Mouse (Mus musculus) spleen, embryonic (tissue): Measurements from ENCODE around the gene E330017A01Rik.

Experiments used
- CTCF ChIA-PET: fragments of 350-600 bp; sonication (Branson Sonifier 250); formaldehyde crosslinking; loops from one replicate; lab custom pipeline; 2022; lab: Charles Lee

E330017A01Rik gene

DNA sequence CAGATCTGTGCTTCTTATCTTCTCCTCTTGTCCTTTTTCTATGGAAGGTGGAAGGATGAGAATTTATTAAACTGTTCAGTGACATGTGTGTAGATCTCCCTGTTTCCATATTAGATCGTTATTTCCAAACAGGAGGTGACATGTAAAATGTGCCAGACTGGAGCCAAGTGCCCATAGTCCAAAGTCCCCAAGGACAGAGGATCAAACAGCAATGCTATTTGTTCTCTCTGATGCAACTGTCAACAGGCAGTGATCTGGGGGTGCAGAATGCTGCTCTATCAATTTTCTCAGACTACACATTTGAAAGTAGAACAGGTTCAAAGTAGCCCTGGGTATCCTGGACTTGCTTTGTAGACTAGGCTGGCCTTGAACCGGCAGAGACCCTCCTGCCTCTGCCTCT is 25.3 kb upstream of the E330017A01Rik start:
- CTCF ChIA-PET: no interaction called here

DNA sequence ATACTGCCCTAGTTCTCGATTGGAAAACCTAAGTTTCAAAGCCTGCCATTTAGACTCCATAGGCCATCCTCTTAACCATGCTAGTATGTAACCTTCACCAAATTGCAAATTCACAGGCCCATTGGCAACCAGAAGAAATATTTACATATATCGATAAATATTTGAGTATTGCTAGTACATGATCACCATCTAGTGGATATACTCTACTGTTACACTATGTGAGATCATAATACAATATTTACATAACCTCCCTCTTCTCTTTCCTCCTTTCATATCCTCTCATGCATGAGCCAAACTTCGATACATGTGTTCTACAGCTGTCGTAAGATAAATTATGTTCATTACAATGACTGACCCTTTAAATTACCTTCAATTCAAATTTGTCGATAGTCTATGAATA is 24.5 kb upstream of the E330017A01Rik start:
- CTCF ChIA-PET: interaction anchor here (0.6 kb wide), 2 partner anchors 56 to 90 kb away, joined by 3 to 7 read pairs; no protein-coding TSS in a partner anchor

DNA sequence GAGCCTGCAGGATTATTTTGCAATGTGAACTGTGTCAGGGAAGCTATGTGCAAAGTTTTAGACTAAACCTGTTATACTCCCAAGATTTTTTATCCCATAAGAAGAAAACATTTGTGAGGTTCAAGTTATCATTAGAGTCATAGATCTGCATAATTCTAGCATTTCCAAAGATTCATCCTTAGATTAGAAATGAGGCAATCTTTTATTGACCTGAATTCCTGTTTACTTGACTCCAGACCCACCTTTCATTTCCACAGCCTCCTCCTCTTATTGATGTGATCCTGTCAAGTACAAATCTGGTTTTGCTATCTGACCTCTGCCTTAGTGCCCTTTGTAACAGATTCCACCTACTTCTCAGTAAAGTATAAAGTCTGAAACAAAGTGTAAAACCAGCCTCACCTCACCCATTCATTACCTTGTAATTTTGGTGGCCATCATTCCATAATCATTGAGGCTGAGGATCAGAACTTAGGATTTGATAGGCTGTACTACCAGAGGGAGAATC is 23.8 kb upstream of the E330017A01Rik start:
- CTCF ChIA-PET: interaction anchor here (0.6 kb wide), 2 partner anchors 56 to 91 kb away, joined by 3 to 7 read pairs; no protein-coding TSS in a partner anchor

DNA sequence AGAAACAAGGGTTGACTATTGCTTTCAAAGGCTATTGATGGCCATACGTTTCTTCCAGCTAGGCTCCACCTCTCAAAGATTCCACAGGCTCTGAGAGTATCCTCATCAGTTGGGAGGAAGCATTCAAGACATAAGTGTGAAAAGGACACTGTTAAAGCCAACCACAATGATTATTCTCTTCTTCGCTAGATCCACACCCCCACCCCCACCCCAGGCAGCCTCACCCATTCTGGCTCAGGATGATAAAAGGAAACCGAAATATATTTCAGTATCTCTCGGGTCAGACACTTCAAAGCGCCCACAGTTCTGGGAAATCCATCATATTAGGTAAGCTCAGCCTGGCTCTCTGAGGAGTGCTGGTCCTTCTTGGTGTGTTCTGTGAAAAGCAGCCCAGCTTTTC is 23.3 kb upstream of the E330017A01Rik start:
- CTCF ChIA-PET: no interaction called here

DNA sequence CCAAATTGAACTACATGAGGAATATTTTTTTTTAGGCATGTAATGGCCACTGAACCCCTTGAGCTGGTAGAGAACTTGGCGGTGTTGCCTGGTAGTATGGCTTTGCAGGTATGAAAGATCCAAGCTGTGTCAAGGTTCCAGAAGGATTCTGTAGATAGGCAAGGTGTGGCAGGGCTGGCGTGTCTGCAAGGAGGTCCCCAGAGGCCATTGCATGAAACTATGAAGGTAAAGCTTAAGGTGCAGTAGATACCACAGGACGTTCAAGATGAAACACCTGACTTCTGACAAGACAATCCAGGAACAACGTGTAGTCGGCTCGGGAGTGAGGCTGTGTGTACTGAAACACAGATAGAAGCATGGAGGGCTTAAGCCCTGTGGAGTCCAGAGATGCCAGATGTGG is 20.1 kb upstream of the E330017A01Rik start:
- CTCF ChIA-PET: no interaction called here

DNA sequence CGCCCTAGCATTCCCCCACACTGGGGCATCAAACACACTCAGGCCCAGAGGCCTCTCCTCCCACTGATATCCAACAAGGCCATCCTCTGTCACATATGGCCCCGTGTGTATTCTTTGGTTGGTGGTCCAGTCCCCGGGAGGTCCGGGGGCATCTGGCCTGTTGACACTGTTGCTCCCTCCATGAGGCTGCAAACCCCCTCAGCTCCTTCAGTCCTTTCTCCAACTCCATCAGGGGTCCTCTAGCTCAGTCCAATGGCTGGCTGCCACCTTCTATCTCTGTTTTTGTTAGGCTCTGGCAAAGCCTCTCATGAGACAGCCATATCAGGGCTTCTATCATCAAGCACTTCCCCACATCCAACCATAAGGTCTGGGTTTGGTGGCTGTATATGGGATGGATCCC is 18.0 kb upstream of the E330017A01Rik start:
- CTCF ChIA-PET: no interaction called here

DNA sequence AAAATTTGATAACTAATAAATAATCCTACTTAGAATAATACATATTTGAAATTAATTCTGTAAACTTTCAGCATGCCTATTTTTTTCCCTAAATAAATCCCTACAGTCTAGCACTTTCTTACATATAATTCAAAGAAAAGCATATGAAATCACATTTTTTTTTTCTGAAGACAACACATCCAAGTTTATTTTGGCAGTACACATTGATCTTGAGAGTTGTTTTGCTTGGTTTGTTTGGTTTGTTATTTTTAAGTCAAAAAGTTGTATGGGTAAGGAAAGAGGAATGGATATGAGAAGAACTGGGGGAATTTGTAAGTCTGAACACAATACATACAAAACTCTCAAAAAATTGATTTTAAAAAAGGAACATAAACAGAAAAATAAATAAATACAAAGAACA is 17.2 kb upstream of the E330017A01Rik start:
- CTCF ChIA-PET: no interaction called here

DNA sequence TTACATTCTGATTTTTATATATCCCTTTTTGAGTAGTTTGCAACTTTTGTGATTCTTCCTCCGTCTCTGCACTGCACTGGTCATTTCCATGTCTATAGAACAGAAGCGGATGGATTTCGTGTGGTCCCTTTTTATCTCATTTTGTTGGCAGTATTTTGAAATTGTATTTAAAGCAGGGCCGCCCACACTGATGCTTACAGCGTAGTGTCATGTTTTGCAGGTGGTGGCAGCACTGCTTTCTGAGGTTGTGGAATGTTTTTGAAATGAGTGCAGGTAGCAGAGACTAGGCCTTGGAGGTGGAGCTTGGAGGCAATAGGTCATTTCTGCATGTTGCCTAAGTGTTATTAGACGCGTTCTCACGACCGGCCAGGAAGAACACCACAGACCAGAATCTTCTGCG is 11.4 kb upstream of the E330017A01Rik start:
- CTCF ChIA-PET: no interaction called here

DNA sequence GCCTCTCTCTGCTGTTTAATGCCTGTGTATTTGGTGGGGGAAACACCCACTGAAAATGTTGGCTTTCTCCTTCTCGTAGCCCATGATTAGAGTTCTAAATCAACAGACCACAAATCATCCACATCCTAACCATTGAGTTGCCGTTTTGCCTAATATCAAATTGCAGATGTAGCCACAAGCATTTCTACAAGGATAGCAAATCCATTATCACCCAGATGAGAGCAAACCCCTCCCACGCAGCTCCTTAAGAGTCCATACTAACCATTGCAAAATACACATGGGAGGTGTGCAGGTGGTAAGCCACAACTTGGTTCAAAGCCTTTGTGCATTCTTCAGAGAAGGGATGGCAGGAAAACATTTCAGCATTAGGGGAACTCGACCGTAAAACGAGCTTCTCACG is 523 bp downstream of the E330017A01Rik start:
- CTCF ChIA-PET: interaction anchor here (0.6 kb wide), 1 partner anchor 10 kb away, joined by 5 read pairs; no protein-coding TSS in a partner anchor

DNA sequence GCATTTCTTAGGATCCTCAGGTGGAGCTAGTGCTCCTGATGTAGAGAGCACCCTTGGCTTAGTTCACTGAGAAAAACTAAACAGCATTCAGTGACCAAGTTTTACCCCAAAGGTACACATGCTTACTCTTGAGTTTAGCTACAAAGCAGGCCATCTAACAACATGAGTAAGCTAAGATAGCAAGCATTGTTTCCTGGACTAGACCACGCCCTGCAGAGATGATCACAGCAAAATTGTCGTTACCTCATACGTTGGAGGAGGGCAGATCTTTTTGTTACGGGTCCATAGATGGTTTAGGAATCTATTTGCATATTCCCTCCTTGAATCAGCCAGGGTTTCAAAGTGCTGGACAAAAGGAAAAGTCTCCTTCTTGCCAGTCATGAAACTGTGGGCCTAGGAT is 1.1 kb downstream of the E330017A01Rik start:
- CTCF ChIA-PET: interaction anchor here (0.6 kb wide), 1 partner anchor 10 kb away, joined by 5 read pairs; no protein-coding TSS in a partner anchor

DNA sequence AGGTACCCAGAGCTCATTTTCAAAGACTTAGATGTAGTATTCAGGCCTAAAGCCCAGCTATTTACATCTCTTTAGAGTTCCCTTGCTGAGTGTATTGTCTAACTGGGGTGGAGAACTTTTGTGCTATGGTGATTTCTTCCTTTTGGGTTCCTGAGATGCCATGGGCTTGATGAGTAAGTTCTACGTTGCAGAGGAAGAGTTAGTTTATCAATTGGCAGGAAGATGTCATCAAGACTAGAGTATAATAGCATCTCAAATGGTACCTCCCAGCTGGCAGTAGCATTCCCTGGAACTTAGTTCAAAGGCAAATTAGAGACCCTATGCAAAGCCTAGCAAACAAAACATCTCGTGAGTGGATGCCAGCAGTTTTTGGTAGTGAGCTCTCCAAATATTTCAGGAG is 2.7 kb downstream of the E330017A01Rik start:
- CTCF ChIA-PET: no interaction called here

DNA sequence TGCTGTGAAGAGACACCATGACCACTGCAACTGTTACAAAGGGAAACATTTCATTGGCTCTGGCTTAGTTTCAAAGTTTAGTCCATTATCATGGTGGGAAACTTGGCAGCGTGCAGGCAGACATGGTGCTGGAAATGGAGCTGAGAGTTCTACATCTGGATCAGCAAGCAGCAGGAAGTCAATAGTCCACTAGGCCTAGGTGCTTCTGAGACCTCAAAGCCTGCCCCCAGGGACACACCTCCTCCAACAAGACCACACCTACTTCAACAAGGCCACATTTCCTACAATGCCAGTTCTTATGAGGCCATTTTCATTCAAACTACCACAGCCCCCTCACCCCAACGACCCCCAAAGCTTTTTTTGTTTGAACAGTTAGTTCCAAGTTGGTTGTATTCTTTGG is 8.8 kb downstream of the E330017A01Rik start:
- CTCF ChIA-PET: no interaction called here

DNA sequence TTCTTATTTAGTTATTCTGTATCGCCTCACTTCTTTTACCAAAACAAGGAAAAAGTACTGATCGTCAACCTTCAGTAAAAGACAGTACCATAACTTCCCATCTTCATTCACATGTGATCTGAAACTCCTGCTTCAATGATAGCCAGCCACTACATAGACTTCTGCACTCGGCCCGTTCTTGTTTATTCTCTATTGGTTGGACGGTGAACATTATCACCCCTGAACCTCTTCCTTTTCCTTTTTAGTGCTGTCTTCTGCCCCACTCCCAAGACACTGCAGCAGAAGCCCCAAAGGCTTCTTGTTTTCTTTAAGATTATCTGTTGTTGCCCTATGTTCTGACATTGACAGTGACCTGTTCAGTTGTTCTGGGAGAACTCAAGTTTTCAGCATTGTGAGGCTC is 9.6 kb downstream of the E330017A01Rik start:
- CTCF ChIA-PET: no interaction called here

DNA sequence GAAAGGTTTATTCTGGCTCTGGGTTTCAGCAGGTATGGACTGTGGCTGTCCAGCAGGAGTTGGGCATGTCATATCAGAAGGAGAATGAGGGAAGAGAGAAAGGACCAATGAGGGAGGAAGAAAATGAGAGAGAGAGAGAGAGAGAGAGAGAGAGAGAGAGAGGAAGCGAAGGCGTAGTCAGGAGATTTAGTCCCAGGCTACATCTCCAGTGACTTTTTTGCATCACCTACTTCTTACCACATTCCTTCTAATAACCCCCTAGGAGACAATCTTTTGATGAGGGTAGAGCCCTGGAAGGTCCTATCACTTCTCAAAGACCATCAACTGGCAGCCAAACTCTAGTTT is 10.2 kb downstream of the E330017A01Rik start:
- CTCF ChIA-PET: no interaction called here

DNA sequence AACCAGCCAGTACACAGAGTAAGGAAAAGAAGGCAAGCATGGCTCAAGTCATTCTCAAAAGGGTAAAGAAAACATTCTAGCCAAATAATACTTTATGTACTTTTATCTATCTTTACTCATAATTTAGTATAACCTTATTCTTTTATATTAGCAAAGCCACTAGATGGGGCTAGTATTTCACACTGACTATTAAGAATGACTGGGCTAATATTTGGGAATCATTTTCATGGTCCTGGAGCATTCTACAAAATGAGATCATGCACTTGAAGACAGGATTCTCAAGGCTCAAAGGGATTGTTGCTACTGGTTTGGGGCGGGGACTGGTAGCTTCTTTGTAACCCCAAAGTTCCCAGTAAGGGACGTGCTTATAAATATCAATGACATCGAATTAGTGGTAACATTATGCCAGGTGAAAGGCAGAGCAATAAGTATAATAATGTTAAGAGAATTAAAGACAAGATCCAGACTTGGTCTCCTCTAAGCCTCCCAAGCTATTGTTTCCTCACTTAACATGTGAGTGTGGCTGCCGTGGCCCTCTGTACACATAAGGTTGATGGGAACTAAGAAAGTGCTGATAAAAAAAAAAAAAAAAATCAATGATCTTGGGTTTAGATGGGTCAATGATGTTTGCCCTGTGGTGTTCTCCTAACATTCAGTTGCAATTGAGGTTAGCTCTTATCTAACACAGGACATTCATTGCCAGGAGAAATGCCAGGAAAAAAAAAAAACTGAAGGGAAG is 10.8 kb downstream of the E330017A01Rik start:
- CTCF ChIA-PET: interaction anchor here (0.6 kb wide), 1 partner anchor 10 kb away, joined by 5 read pairs; no protein-coding TSS in a partner anchor

DNA sequence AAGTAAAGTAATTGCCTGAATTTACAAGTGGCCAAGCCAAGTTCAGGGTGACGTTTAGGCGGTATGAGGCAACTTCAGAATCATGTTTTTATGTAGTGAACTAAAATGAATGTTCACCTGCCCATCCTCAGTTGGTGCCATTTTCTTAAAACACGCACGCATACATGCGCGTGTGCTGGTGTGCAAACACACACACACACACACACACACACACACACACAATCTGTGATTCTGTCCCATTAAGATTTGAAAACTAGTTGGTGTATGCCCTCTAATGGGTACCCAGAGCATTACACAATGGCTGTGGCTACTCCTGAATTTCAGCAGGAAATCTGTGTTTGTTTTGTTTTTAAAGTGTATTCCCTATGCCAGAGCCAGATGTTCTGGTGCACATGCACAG is 14.6 kb downstream of the E330017A01Rik start:
- CTCF ChIA-PET: no interaction called here

DNA sequence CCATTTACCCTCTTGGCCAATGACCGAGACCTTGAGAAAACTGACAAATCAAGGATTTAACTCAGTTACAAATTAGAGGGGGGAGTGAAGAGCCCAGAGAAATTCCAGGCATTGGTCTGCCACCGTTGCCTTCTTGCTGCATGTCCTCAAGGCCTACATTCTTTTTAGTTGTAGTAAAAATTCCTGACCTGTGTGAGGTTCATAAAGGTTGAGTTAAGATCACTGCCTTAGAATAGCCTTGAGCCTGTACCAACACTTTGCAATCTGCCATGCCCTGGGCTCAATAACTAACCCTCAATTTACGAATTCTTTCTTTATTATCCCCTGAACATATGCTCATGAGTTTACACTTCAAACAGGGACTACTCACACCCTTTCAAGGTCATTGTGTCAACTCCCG is 15.4 kb downstream of the E330017A01Rik start:
- CTCF ChIA-PET: no interaction called here

DNA sequence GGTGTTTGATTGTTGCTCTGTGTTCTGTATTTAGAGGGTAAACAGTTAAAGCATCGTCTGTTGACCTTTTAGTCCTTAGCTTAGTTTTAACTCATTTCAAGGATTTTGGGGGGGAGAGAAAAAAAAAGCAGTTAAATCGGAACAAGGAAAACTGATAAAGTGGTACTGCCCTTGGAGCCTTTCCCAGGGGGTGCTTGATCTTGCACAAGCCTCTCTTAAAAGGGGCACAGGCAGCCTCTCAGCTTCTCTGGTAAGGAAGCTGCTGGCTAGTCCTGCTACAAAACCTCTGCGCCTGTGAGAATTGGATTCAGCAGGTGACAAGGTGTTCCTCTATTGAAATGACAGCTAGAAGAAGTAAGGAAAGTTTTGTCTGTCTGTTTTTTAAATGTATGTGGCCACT is 16.2 kb downstream of the E330017A01Rik start:
- CTCF ChIA-PET: no interaction called here

DNA sequence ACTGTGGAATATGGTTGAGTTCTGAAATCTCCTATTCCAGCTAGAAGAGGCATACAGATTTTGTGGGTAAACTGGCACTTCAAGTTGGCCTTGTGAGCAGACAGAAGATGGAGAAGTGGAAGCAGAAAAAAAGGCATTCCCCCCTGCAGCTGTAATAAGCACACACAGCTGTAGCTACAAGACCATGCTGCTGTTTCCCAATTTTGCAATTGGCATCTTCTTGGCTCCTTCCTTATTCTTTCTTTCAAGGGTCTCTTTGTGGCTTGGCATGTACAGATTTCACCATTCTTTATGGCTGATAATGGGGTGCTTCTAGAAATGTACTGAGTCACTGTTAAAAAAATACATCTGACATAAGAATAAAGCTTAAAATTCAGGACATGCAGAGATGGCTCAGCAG is 21.2 kb downstream of the E330017A01Rik start:
- CTCF ChIA-PET: interaction anchor here (0.9 kb wide), 1 partner anchor 163 kb away, joined by 3 read pairs; no protein-coding TSS in a partner anchor

DNA sequence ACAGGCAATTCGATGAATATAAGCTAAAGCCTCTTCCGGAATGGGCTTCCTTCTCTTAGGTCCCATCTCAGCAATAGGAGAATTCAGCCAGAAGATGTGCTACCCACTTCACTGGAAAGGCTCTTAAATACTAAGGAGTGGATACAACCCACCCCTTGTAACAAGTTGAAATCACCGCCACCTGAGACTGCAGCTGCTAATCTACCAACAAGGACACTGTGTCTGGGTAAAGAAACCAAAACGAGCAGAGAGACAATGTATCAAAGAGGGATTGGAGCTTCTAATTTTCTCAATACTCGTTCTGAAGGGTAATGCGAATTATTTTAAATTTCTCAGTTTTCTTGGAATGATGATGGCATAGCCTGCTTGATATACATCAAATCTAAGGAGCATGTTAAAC is 21.7 kb downstream of the E330017A01Rik start, which contains the start of gene Gm813:
TSS of gene Gm813 (minus strand) at position 101 of the 400 bp plus-strand sequence.
- CTCF ChIA-PET: no interaction called here

DNA sequence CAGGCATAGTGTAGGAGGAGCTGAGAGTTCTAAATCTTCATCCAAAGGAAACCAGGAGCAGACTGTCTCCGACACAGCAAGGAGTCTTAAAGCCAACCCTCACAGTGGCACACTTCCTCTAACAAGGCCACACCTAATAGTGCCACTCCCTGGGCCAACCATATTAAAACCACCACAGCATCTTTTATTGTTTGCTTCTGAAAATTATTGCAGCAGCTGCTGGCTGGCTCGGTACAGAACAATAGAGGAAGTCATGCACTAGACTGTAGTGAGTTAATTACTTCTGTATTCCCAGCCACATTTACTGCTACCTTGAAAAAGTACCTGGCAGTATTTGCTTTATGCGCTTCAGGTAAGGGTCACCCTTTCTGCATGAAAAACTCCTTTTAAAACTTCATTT is 25.6 kb downstream of the E330017A01Rik start:
- CTCF ChIA-PET: no interaction called here

DNA sequence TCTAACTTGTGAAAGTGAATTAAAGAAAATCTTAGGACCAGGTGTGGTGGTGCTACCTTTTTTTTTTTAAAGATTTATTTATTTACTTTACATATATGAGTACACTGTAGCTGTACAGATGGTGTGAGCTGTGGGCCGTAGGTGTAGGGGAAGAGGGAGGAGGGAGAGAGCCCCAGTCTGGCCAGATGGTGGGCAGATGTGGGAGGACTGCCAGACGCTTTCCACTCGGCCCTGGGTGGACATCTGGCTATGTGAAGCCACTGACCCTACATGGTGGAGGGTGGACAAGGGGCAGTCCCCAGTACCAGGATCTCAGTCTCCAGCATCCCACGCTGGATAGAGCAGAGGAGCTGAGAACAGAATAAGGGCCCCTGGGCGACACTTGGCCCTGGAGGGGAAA is 31.4 kb downstream of the E330017A01Rik start:
- CTCF ChIA-PET: interaction anchor here (0.6 kb wide), 1 partner anchor 55 kb away, joined by 3 read pairs; no protein-coding TSS in a partner anchor

DNA sequence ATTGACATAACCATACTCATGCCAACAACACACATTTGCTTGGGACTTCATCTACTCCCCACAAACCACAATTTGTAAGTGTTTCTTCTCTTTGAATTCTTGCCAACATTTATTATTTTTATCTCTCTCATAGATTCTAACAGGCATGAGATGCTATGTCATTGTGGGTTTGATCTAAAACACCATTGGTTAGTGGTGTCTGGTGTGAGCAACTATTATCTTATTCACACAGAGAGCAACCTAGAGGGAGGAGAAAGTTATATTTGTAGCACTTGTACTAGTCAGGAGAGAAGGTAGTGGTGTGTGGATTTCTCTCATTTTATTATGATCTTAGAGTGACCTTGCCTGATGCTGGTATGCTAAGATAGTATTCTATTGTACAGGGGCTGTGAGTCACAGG is 33.9 kb downstream of the E330017A01Rik start:
- CTCF ChIA-PET: no interaction called here
